Mouse (Mus musculus) ovary, adult 18-20 months (tissue): Measurements from ENCODE around the gene Fzd1.

Experiments
- DNase-seq: peaks from one replicate; pipeline ENCODE4 v3.0.0; 2022; ENCODE audit warnings: low spot score, mixed read lengths

Fzd1 gene

DNA sequence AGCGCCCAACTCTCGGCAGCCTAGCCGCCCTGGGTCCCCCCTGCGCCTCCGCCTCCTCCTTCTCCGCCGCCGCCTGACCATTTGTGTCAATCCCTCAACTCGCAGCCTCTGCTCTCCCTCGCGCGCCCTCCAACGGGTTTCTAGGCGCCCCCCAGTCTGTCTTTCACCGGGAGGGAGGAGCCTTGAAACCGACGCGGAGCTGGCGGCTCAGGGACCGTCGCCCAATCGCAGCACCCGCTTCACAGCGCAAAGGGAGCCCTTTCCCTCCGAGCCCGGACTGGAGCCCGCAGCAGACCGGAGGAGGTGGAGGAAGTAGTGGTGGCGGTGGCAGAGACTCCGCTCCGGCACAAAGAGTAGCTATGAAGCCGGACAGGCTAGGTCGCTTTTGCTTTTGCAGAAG lies at the start of gene Fzd1:
Fzd1 (minus strand) TSS at position 134 of the 400 bp plus-strand sequence.
- DNase-seq: peak; percentile 89

GRCm38 (mm10) chr5:4805228-4805627 lies 47.4 kb upstream of the Fzd1 start:
- no peak for DNase-seq

DNA sequence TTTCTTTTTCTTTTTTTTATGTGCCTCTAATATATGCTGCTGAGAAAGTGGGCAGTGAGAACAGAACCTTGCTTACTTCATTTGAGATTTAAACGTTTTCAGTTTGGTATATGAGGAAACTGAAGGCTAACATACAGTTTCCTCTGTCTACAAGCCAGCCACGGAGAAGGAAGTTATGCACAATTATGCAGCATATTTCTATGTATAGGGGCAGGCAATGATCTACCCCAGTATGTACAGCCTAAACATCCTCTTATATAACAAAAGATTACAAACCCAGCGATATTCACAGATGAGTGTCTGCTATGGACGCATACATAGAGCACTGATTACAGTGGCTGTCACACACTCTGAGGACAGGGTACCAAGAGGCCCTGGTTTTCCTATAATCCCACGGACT lies 45.9 kb upstream of the Fzd1 start:
- DNase-seq: no peak

DNA sequence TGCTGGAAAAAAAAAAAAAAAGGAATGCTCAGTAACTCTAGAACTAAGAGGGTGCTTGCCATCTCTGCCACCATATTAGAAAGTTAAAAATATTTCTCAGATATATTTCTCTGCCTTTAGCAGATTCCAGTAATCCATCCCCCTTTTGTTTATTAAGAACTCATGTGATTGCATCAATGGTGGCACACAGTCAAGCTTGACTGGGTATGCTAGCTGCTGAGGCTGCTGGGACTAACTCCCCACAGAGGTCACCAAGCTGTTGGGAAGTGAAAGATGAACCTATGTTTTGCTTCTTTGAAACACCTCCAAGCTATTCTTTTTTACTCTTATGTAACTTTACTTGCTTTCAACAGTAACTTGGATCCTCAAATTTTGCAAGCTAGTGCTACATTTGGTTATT lies 44.1 kb upstream of the Fzd1 start:
- no peak for DNase-seq

DNA sequence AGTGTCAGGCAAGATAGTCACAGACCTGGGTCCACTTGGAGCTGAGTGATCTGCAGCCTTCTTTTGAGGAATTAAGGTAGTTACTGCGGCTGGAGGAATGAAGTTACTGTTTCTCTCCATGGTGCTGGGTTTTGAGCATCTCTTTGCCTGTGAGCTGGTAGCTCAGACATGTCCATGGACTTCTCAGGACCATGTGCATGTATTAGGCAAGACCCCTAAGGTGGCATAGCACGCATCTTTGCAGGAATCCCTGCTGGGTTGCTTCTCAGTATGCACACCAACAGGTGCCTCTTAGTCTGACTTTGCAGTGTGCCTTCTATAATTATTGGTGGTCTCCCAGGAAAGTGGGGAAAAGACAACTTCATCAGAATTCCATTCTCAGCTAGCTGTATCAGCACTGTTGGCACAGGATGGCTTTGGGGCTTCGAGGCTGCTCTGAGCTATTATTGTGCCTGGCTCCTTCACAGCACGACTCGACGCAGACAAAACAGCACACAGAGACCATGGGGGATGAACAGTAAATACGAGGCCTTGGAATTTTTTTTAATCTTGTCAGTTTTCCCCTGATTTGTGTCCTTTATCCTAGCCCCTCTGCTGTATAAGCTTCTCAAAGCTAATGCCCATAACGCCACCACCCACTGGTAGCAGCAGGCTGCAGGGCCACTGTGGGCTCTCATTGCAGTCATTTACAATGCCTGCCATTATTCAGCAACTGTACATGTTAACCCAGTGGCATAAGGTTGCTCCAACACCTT lies 43.4 kb upstream of the Fzd1 start:
- DNase-seq: no peak

DNA sequence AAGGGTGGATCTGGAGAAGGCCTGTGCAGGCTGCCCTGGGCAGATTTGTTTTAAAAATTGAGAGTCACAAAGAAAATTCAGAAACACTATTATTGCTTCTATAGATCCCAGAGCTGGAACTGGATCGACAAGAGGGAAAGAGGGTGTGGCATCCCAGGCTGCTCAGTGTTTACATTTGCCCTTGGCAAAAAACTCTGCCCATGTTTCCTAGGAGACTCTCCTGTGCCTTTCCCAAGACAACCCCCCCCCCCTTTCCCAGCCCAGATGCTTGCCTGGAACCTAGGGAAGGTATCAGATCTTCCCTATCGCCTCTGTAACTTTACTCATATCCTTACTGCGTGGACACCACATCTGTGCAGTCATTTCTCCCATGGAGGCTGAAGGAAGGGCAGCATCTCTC lies 33.4 kb upstream of the Fzd1 start:
- no peak for DNase-seq

GRCm38 (mm10) chr5:4790265-4790664 lies 32.4 kb upstream of the Fzd1 start:
- no peak for DNase-seq

- no peak for DNase-seq
These were observed 30.6 kb upstream of the Fzd1 start for GRCm38 (mm10) chr5:4788484-4788883.

GRCm38 (mm10) chr5:4786816-4787215 lies 29.0 kb upstream of the Fzd1 start:
- no peak for DNase-seq

GRCm38 (mm10) chr5:4778274-4778673 lies 20.4 kb upstream of the Fzd1 start:
- DNase-seq: no peak

DNA sequence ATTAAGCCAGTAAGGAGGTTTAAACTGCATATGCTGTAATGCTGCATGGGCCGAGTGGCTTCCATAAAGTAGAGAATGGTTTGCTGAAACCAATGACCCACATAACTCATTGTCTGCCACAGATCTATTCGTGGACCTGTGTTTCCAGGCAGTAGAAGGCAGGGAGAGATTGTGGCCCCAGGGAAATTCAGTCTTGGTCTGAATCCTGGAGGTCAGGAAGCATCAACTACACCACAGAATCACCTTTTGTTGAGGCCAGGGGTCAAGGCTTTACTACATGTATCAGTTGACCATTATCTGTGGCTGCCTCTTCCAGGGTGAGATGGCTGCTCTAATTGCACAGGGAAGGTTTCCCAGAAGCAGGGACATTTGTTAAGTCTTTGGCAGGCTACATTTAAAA lies 18.7 kb upstream of the Fzd1 start:
- DNase-seq: no peak

DNA sequence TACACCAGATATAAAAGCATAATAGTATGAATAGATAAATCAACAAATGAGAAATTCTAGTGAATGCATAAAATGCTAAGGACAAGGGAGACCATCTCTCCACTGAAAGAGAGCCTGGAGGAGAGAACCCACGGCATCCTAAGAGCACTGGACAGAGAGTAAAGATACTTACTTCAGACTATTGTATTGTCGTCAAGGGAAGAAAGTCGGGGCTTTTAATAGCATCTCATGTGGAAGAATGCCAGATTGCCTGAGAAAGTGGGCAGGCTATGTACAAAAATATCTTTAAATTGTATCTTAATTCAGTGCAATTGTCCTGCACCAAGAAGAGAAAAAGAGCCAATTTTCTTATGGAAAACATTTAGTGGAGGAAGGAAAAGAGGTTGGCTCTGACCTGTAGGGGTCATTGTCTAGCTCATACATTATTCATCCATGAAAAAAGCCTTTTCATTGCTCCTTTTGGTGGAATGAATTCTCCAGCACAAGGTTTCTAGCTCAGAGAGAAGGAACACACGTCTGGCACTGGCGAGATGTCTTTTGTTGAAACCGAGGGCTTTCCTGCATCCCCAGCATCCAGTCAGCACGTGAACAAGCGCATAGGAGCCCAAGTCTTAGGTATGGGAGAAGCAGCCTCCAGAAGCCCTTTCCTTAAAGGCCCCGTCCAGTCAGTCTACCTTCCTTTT lies 15.4 kb upstream of the Fzd1 start:
- no peak for DNase-seq

DNA sequence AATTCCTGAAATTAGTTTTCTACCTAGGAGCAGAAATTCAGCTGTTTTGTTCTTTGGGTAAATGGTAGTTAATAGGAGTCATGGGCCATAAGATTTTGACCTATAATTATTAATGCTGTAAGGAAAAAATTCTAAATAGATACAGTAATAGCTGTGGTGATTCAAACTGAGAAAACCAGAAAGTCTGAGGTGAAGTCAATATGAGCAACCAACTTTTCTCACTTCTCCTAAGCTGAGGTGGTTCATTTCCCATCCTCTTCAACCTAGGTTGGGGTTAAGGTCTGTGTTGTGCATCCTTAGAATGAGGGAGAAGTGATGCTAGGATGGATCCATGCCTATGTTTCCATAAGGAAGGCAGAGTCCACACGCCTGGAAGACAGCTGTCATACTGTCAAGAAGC lies 12.8 kb upstream of the Fzd1 start:
- no peak for DNase-seq

DNA sequence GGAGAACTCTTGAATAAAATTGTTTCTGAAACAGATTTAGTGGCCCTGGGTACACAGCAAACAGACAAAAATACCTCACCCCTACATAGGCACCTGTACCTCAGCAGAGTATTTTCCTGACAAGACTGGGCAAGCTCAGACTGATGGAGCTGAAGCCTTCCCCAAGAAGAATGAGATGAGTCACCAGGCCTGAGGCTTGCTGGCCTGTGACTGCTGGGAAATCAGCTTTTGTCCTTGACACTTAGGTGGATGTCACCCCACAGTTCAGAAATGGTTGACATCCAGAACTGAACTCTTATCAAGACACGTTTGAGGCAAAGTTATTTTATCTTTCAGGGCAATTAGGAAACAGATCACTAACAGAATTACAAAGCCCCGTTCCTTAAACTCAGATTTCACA lies 10.1 kb upstream of the Fzd1 start:
- no peak for DNase-seq

GRCm38 (mm10) chr5:4766719-4767118 lies 8.9 kb upstream of the Fzd1 start:
- DNase-seq: no peak

DNA sequence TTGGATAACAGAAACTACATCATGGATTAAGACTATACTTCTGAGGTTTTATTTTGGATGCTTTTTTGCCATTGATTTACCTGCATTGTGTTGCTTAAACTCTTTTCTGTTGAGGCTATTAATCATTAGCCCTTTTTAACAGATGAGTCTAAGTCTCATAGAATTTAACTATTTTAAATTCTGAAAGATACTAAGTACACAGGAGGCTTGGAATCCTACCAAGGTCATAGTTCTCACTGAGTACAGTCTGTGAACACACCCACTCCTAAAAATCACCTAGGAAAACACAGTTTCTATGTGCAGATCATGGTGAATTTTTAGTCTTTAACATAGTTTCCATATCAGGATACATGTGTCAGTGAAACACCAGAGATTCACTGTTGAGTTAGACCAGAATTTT lies 4.1 kb upstream of the Fzd1 start:
- DNase-seq: no peak

DNA sequence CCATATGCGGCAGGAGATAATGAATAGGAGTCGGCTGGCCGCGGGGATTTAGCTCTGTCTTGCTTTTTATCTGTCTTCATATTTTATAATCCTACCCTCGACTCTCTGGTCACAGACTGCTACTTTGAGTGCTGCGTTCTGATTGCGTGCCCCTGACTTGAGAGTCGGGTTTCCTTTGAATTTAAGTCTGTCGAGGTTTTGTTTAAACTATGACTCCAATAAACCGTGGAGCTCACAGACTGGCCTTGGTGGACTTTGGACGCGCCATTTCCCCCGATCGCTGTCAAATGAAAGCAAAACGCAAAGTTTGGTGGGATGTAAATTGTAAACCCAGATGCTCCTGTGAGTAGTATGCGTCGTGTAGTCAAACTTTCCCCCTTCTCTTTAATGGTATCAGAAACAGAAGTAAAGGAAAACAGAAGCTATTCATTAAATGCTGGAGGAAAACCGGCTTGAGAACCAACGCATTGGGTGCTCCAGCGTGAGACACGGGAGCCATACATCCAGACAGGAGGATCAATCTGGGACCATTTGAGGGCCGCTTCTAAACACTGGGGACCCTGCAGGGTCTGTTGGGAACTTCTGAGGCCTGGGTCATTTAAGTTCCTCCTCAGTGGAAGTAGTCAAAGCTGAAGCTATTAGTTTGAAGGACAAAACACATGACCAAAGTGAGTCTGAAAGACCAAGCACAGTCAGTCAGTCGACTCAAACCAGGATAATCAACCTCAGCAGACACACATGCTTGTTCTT lies 671 bp upstream of the Fzd1 start:
- DNase-seq: no peak

DNA sequence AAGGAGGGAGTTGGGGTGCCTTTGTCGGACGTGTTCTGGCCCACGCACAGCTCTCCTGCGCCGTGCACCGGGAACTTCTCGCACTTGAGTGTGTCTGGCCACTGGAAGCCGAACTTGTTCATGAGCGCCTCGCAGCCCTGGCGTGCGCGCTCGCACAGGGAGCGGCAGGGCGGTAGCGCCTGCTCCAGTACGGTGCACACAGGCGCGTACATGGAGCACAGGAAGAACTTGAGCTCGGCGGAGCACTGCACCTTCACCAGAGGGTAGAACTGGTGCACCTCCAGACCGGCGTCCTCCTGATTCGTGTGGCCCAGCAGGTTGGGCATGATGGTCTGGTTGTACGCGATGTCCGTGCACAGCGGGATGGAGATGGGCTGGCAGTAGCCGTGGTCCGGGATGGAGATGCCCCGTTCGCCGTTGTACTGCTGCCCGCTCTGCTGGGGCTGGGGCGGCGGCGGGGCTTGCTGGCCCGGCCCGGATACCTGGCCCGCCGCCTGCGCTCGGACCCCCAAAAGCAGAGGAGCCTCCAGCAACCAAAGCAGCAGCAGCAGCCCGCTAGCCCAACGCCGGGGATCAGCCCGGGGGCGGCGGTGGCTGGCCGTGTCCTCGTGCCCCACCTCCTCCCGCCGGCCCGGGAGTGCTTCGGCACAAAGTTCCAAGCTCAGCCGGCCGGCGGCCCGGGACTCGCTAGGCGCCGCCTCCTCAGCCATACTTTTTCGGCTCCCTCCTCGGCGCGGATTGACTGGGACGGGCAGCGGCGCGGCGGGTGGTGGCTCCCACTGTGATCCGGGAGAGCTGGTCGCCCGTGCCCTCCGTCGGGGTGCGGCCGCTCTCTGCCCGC lies 744 bp downstream of the Fzd1 start:
- peak; percentile 41 for DNase-seq

DNA sequence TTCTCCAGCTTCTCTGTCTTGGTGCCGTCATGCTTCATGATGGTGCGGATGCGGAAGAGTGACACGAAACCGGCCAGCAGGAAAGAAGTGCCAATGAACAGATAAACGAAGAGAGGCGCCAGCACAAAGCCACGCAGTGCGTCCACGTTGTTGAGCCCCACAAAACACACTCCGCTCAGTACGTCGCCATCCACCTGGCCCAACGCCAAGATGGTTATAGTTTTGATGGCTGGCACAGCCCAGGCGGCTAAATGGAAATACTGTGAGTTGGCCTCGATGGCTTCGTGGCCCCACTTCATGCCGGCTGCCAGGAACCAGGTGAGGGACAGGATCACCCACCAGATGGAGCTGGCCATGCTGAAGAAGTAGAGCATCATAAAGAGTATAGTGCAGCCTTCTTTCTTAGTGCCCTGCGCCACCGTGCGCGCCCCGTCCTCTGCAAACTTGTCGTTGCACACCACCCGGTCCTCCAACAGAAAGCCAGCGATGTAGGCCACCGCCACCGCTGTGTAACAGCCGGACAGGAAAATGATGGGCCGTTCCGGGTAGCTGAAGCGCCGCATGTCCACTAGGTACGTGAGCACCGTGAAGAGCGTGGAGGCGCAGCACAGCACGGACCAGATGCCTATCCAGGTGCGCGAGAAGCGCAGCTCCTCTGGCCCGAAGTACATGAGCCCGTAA lies 1.7 kb downstream of the Fzd1 start:
- no peak for DNase-seq

GRCm38 (mm10) chr5:4755326-4755725 lies 2.5 kb downstream of the Fzd1 start:
- no peak for DNase-seq

DNA sequence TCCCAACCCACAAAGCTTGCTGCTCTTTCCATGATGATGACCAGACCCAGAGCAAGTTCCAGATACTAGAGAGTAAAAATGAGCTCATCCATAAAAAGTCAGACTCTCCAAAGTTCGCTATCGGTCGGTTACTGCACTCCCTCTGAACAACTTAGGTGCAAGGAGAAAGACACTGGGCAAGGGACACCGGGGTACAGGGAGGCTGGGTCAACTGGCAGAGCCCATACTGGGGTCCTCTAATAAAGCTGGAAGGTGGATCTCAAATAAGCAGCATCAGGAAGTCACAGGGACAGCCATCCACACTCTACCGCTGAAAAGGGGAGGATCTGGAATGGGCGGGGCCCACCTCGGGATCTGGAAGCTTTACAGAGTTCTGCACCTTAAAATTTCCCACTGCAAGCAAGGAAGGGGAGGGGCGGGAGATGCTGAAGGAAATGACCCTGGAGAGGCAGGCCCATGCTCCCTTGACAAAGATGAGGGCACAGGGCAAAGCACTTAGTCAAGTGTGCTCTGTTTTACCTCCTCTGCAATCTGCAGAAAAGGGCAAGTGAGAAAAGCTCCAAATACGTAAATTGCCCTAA lies 3.0 kb downstream of the Fzd1 start:
- no peak for DNase-seq
